ENCODE assay signal across 21 mouse cellular contexts in genomic region chr10:80812391-80813041, GRCm38 (mm10). TPM values are rescaled to one million over a fixed set of nuclear protein-coding genes. Genes with fewer than 3 reads are reported as not detected.
DNase-seq lines count a peak whose midpoint lies in the region; ATAC-seq lines count a peak whose summit lies in the region.
"Had no signal": no experiment of that assay in that cellular context is flagged by ENCODE, and none has a peak within 500 bp of the region (broad histone marks: within the 10 kb centered on the region; RNA-seq: fewer than 3 reads in every experiment).

No protein-coding gene starts in this region.

- H3K9me3 ChIP-seq in heart, embryonic 12.5 days (replicated peaks): no peaks in the 10 kb centered on the region
- H3K9me3 ChIP-seq in midbrain, embryonic 12.5 days: no peaks in the 10 kb centered on the region
- H3K9me3 ChIP-seq in midbrain, embryonic 14.5 days (ENCODE audit: control insufficient read depth, low read length): no peaks in the 10 kb centered on the region

- DNase-seq in adrenal gland, adult 2 months: peak; percentile 80
- no peak for DNase-seq in adrenal gland, postnatal 4 days (ENCODE audit: low spot score in 2 of 2)
- no peak for DNase-seq in heart, postnatal 4 days
- DNase-seq in midbrain, embryonic 14.5 days: no peak
- peak; percentile 79 for DNase-seq in skeletal muscle tissue, adult 2 months (ENCODE audit: low read depth, low spot score)
- DNase-seq in right cerebral cortex, postnatal 14 days: no peak
- DNase-seq: cerebellum, adult 11 months; cerebellum, postnatal 14 days; kidney, adult 2 months; kidney, postnatal 25 days; liver, postnatal 0 days; lung, postnatal 14 days; right cerebral cortex, postnatal 25 days; thymus, postnatal 4 days had no signal

- H3K27me3 ChIP-seq in heart, embryonic 12.5 days (replicated peaks): peaks cover 27% of the 10 kb centered on the region; the same call in 1 of the 2 replicates
- H3K27me3 ChIP-seq in midbrain, embryonic 12.5 days: peaks cover 33% of the 10 kb centered on the region
- peaks cover 17% of the 10 kb centered on the region for H3K27me3 ChIP-seq in midbrain, embryonic 14.5 days (ENCODE audit: control insufficient read depth, insufficient read depth, low read length)
- H3K27me3 ChIP-seq: CH12.LX had no signal

- H3K4me1 ChIP-seq in heart, embryonic 12.5 days (replicated peaks): peaks cover 40% of the 10 kb centered on the region
- peaks cover 25% of the 10 kb centered on the region for H3K4me1 ChIP-seq in midbrain, embryonic 12.5 days
- peaks cover 17% of the 10 kb centered on the region for H3K4me1 ChIP-seq in midbrain, embryonic 14.5 days (ENCODE audit: control insufficient read depth, insufficient read depth, low read length)

- no peak overlapping the region for H3K27ac ChIP-seq in heart, embryonic 12.5 days (ENCODE audit: poor library complexity, severe bottlenecking)
- H3K27ac ChIP-seq in midbrain, embryonic 12.5 days (replicated peaks): no peak overlapping the region
- no peak overlapping the region for H3K27ac ChIP-seq in midbrain, embryonic 14.5 days (replicated peaks; ENCODE audit: low read depth, low read length)

- no peak overlapping the region for H3K4me3 ChIP-seq in heart, embryonic 12.5 days
- no peak overlapping the region for H3K4me3 ChIP-seq in midbrain, embryonic 12.5 days
- H3K4me3 ChIP-seq in midbrain, embryonic 14.5 days (replicated peaks; ENCODE audit: low read depth, low read length): no peak overlapping the region
- H3K4me3 ChIP-seq: erythroblast, embryonic 14.5 days had no signal

- no peak overlapping the region for H3K4me2 ChIP-seq in heart, embryonic 12.5 days
- H3K4me2 ChIP-seq in midbrain, embryonic 12.5 days (replicated peaks): no peak overlapping the region
- H3K4me2 ChIP-seq in midbrain, embryonic 14.5 days (ENCODE audit: low read length): no peak overlapping the region

- H3K36me3 ChIP-seq in heart, embryonic 12.5 days: no peaks in the 10 kb centered on the region
- no peaks in the 10 kb centered on the region for H3K36me3 ChIP-seq in midbrain, embryonic 12.5 days
- no peaks in the 10 kb centered on the region for H3K36me3 ChIP-seq in midbrain, embryonic 14.5 days (ENCODE audit: control insufficient read depth, insufficient read depth, low read length)

- WGBS in heart, embryonic 12.5 days: 49% methylated on average over 5 of the region's 5 CpGs
- 66% methylated on average over 5 of the region's 5 CpGs for WGBS in midbrain, embryonic 12.5 days
- WGBS in midbrain, embryonic 14.5 days: 66% methylated on average over 5 of the region's 5 CpGs

- H3K9ac ChIP-seq in heart, embryonic 12.5 days: peak overlapping the region; percentile 51
- H3K9ac ChIP-seq in midbrain, embryonic 12.5 days (replicated peaks): 0 out of 2 replicates have a peak overlapping the region, but pooled peaks have one; percentile 2
- no peak overlapping the region for H3K9ac ChIP-seq in midbrain, embryonic 14.5 days (replicated peaks; ENCODE audit: low read length)
- H3K9ac ChIP-seq: liver, postnatal 0 days had no signal

- no peak for ATAC-seq in heart, embryonic 12.5 days (ENCODE audit: insufficient number of reproducible peaks, low FRiP score)
- ATAC-seq in midbrain, embryonic 12.5 days (ENCODE audit: low FRiP score, low read depth): no peak
- ATAC-seq in midbrain, embryonic 14.5 days (ENCODE audit: low FRiP score, low TSS enrichment): no peak
- ATAC-seq: forebrain, embryonic 16.5 days; hindbrain, embryonic 16.5 days; liver, postnatal 0 days had no signal

RNA-seq across cellular contexts. Expression of gene Jsrp1, which starts 0.8 kb away (rescaled TPM):
- total RNA-seq in adrenal gland, adult 2 months (2021): 10 to 100 TPM in 1 of 2 experiments, 1 to 10 TPM in 1; 2.3 to 18.5 TPM
- polyA plus RNA-seq in adrenal gland, adult 2 months (2012; rRNA removed): 4.2 and 4.9 TPM in 2 replicates
- total RNA-seq in adrenal gland, postnatal 4 days (2021): 10 to 100 TPM; 12.7 to 18.4 TPM
- 6.1 and 6.7 TPM in 2 replicates for polyA plus RNA-seq in heart, embryonic 12.5 days (2016; fragmentation: Nextera tagmentation; extraction: Ambion mirVana)
- 1 to 10 TPM in 1 of 2 experiments, under 1 TPM in 1; 0.62 to 1.6 TPM for total RNA-seq in heart, postnatal 4 days (2021)
- 0.38 and 0.50 TPM in 2 replicates for polyA plus RNA-seq in midbrain, embryonic 12.5 days (2016; fragmentation: Nextera tagmentation; extraction: Ambion mirVana)
- 0.23 and 0.30 TPM in 2 replicates for polyA plus RNA-seq in midbrain, embryonic 14.5 days (2014; fragmentation: Nextera tagmentation; extraction: Ambion mirVana)
- total RNA-seq: megakaryocyte-erythroid progenitor cell, adult 5-6 weeks had no signal
- polyA plus RNA-seq: erythroblast, embryonic 14.5 days; forebrain, embryonic 16.5 days; liver, postnatal 0 days had no signal

RNA-seq across cellular contexts. Expression of gene Amh, which starts 7.5 kb away (rescaled TPM):
- total RNA-seq in adrenal gland, adult 2 months (2021): under 1 TPM; 0.73 to 0.95 TPM
- polyA plus RNA-seq in adrenal gland, adult 2 months (2012; rRNA removed): 1.7 and 2.1 TPM in 2 replicates
- 1 to 10 TPM in 1 of 2 experiments, under 1 TPM in 1; 0.79 to 1.1 TPM for total RNA-seq in adrenal gland, postnatal 4 days (2021)
- polyA plus RNA-seq in heart, embryonic 12.5 days (2016; fragmentation: Nextera tagmentation; extraction: Ambion mirVana): 0.14 and 0.23 TPM in 2 replicates
- total RNA-seq in heart, postnatal 4 days (2021): 1 to 10 TPM in 1 of 2 experiments, under 1 TPM in 1; 0.61 to 1.0 TPM
- polyA plus RNA-seq in midbrain, embryonic 12.5 days (2016; fragmentation: Nextera tagmentation; extraction: Ambion mirVana): 0.10 TPM in 1 of 2 replicates, not detected in the other
- polyA plus RNA-seq in midbrain, embryonic 14.5 days (2014; fragmentation: Nextera tagmentation; extraction: Ambion mirVana): 0.12 TPM in 1 of 2 replicates, not detected in the other
- polyA plus RNA-seq: forebrain, embryonic 16.5 days; hindbrain, embryonic 16.5 days had no signal

RNA-seq across cellular contexts. Expression of gene Oaz1, which starts 13.9 kb away (rescaled TPM):
- total RNA-seq in adrenal gland, adult 2 months (2021): 100 to 1,000 TPM; 780 to 923 TPM
- polyA plus RNA-seq in adrenal gland, adult 2 months (2012; rRNA removed): 1,168 and 1,414 TPM in 2 replicates
- 100 to 1,000 TPM; 668 to 717 TPM for total RNA-seq in adrenal gland, postnatal 4 days (2021)
- 1,577 and 1,597 TPM in 2 replicates for polyA plus RNA-seq in heart, embryonic 12.5 days (2016; fragmentation: Nextera tagmentation; extraction: Ambion mirVana)
- 1,000 to 10,000 TPM; 1,002 to 1,049 TPM for total RNA-seq in heart, postnatal 4 days (2021)
- polyA plus RNA-seq in midbrain, embryonic 12.5 days (2016; fragmentation: Nextera tagmentation; extraction: Ambion mirVana): 1,390 and 1,564 TPM in 2 replicates
- 1,218 and 1,334 TPM in 2 replicates for polyA plus RNA-seq in midbrain, embryonic 14.5 days (2014; fragmentation: Nextera tagmentation; extraction: Ambion mirVana)

RNA-seq across cellular contexts. Expression of gene Plekhj1, which starts 14.1 kb away (rescaled TPM):
- 10 to 100 TPM; 72.2 to 83.6 TPM for total RNA-seq in adrenal gland, adult 2 months (2021)
- polyA plus RNA-seq in adrenal gland, adult 2 months (2012; rRNA removed): 81.1 and 102 TPM in 2 replicates
- total RNA-seq in adrenal gland, postnatal 4 days (2021): 100 to 1,000 TPM in 1 of 2 experiments, 10 to 100 TPM in 1; 93.7 to 105 TPM
- 82.4 and 83.2 TPM in 2 replicates for polyA plus RNA-seq in heart, embryonic 12.5 days (2016; fragmentation: Nextera tagmentation; extraction: Ambion mirVana)
- 10 to 100 TPM; 36.2 to 37.1 TPM for total RNA-seq in heart, postnatal 4 days (2021)
- polyA plus RNA-seq in midbrain, embryonic 12.5 days (2016; fragmentation: Nextera tagmentation; extraction: Ambion mirVana): 137 and 148 TPM in 2 replicates
- polyA plus RNA-seq in midbrain, embryonic 14.5 days (2014; fragmentation: Nextera tagmentation; extraction: Ambion mirVana): 107 and 116 TPM in 2 replicates

RNA-seq across cellular contexts. Expression of gene Sf3a2, which starts 14.5 kb away (rescaled TPM):
- total RNA-seq in adrenal gland, adult 2 months (2021): 10 to 100 TPM; 53.6 to 58.7 TPM
- polyA plus RNA-seq in adrenal gland, adult 2 months (2012; rRNA removed): 103 and 104 TPM in 2 replicates
- 10 to 100 TPM; 79.5 to 79.9 TPM for total RNA-seq in adrenal gland, postnatal 4 days (2021)
- polyA plus RNA-seq in heart, embryonic 12.5 days (2016; fragmentation: Nextera tagmentation; extraction: Ambion mirVana): 51.2 and 58.3 TPM in 2 replicates
- total RNA-seq in heart, postnatal 4 days (2021): 10 to 100 TPM; 46.0 to 51.7 TPM
- 68.5 and 70.8 TPM in 2 replicates for polyA plus RNA-seq in midbrain, embryonic 12.5 days (2016; fragmentation: Nextera tagmentation; extraction: Ambion mirVana)
- polyA plus RNA-seq in midbrain, embryonic 14.5 days (2014; fragmentation: Nextera tagmentation; extraction: Ambion mirVana): 57.2 and 75.1 TPM in 2 replicates

Comparison
In these comparisons a context has a peak if more than half of its experiments do, and no peak if none do; other contexts are left out.
1. DNase-seq: peak in adrenal gland, adult 2 months (single experiment) and skeletal muscle tissue, adult 2 months (single experiment); none in adrenal gland, postnatal 4 days (0 of 2), heart, postnatal 4 days (single experiment), midbrain, embryonic 14.5 days (single experiment) and right cerebral cortex, postnatal 14 days (single experiment).